Mouse (Mus musculus) hindbrain, embryonic 12.5 days (tissue): Measurements from ENCODE around the gene Gnas. TPM values are rescaled to one million over a fixed set of nuclear protein-coding genes. Genes with fewer than 3 reads are reported as not detected.

Experiments used
- ATAC-seq: fragments of 200-750 bp; cut with Nextera tagmentation; 2 replicates; pipeline ENCODE4 v1.8.0; 2017; ENCODE audit warnings: moderate TSS enrichment; ENCODE audit not compliant: low FRiP score
- H3K27ac ChIP-seq: fragments of 300-500 bp; sonication (generic); 2 replicates; pipeline ENCODE4 v1.5.1; 2016; ENCODE audit warnings: mild to moderate bottlenecking
- H3K27me3 ChIP-seq: fragments of 300-500 bp; sonication (generic); 2 replicates; pipeline ENCODE4 v1.6.1; 2016; ENCODE audit warnings: mild to moderate bottlenecking
- H3K36me3 ChIP-seq: fragments of 300-500 bp; sonication (generic); 2 replicates; pipeline ENCODE4 v1.6.1; 2016; ENCODE audit warnings: mild to moderate bottlenecking
- H3K4me1 ChIP-seq: fragments of 300-500 bp; sonication (generic); 2 replicates; pipeline ENCODE4 v1.6.1; 2016
- H3K4me2 ChIP-seq: fragments of 300-500 bp; sonication (generic); replicated peaks from 2 replicates; pipeline ENCODE4 v1.6.1; 2016; ENCODE audit warnings: mild to moderate bottlenecking
- H3K4me3 ChIP-seq: fragments of 300-500 bp; sonication (generic); 2 replicates; pipeline ENCODE4 v1.5.1; 2016; ENCODE audit warnings: mild to moderate bottlenecking
- H3K9ac ChIP-seq: fragments of 300-500 bp; sonication (generic); 2 replicates; pipeline ENCODE4 v1.6.1; 2016; ENCODE audit warnings: mild to moderate bottlenecking, moderate library complexity
- H3K9me3 ChIP-seq: fragments of 300-500 bp; sonication (generic); replicated peaks from 2 replicates; pipeline ENCODE4 v1.6.1; 2016; ENCODE audit warnings: mild to moderate bottlenecking
- WGBS: fragments of 180-500 bp; shearing (Covaris S2); methylation state at CpG from one replicate; pipeline ENCODE4 v1.1.7; 2016; 5-methylcytosine and 5-hydroxymethylcytosine counted together
- polyA plus RNA-seq: library from polyadenylated mRNA; unstranded; fragments of >200 nt; fragmentation: Nextera tagmentation; extraction: Ambion mirVana; gene quantifications from 2 replicates; pipeline ENCODE4 v1.2.1, GENCODE M21; 2016

Gnas gene
- 1,701 and 1,752 TPM in 2 replicates for polyA plus RNA-seq

DNA sequence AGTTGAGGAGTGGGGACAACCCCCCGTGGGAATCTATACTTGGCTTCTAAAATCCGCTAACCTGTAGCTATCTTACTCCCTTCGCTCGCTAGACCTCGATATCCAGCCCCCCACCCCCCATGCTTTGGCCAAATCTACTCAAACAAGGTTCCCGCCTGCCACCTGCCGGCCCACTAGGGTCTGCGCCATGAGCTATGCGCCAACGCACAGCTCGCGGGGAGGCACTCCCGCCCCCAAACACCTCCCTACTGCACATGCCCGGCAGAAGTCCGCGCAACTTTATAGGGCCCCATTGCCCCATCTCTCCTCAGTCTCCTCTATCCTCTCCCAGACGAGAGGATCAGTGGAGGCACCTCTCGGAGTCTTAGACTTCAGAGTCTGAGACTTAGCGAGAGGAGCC is at the start of gene Gnas:
TSS of gene Gnas (plus strand) at position 310 of the 400 bp plus-strand sequence.
- Histone ChIP-seq H3K9ac (no peak within 1 kb of the TSS), H3K4me2 (peak within 1 kb of the TSS; percentile 53), H3K4me3 (peak within 1 kb of the TSS; percentile 32), H3K4me1 (peaks cover 16% of the 10 kb centered on the region), H3K27me3 (peaks cover 55% of the 10 kb centered on the region), H3K36me3 (peaks cover 75% of the 10 kb centered on the region), H3K27ac (no peak within 1 kb of the TSS), H3K9me3 (peaks cover 27% of the 10 kb centered on the region)
- ATAC-seq = peak; percentile 41; the same call in 1 of the 2 replicates
- 39% methylated on average over 19 of the region's 19 CpGs for whole genome bisulfite sequencing

- H3K4me1 ChIP-seq = no peaks in the 10 kb centered on the region
- WGBS = 89% methylated on average over 5 of the region's 5 CpGs
- no peak overlapping the region for H3K4me2 ChIP-seq
- 0 out of 2 replicates have a peak, but pooled peaks cover 5% of the 10 kb centered on the region for H3K9me3 ChIP-seq
- no peak overlapping the region for H3K9ac ChIP-seq
- no peaks in the 10 kb centered on the region for H3K36me3 ChIP-seq
- no peak overlapping the region for H3K4me3 ChIP-seq
- ATAC-seq = no peak
- H3K27ac ChIP-seq = no peak overlapping the region
- no peaks in the 10 kb centered on the region for H3K27me3 ChIP-seq
Measured at GRCm38 (mm10) chr2:174242431-174242830, 41.7 kb upstream of the Gnas start.

- H3K4me1 ChIP-seq = peaks cover 7% of the 10 kb centered on the region
- no peak overlapping the region for H3K4me3 ChIP-seq
- ATAC-seq = no peak
- no peak overlapping the region for H3K27ac ChIP-seq
- no peak overlapping the region for H3K4me2 ChIP-seq
- H3K9ac ChIP-seq = no peak overlapping the region
- no peaks in the 10 kb centered on the region for H3K27me3 ChIP-seq
- H3K36me3 ChIP-seq = no peaks in the 10 kb centered on the region
- H3K9me3 ChIP-seq = no peaks in the 10 kb centered on the region
Measured at GRCm38 (mm10) chr2:174251963-174252362, 32.2 kb upstream of the Gnas start.

- ATAC-seq = no peak
- no peaks in the 10 kb centered on the region for H3K36me3 ChIP-seq
- no peak overlapping the region for H3K4me2 ChIP-seq
- peaks cover 28% of the 10 kb centered on the region for H3K4me1 ChIP-seq
- 23% methylated on average over 2 of the region's 2 CpGs for WGBS
- no peak overlapping the region for H3K4me3 ChIP-seq
- H3K27ac ChIP-seq = no peak overlapping the region
- no peaks in the 10 kb centered on the region for H3K9me3 ChIP-seq
- no peaks in the 10 kb centered on the region for H3K27me3 ChIP-seq
- H3K9ac ChIP-seq = no peak overlapping the region
Measured at GRCm38 (mm10) chr2:174257312-174257711, 26.8 kb upstream of the Gnas start.

DNA sequence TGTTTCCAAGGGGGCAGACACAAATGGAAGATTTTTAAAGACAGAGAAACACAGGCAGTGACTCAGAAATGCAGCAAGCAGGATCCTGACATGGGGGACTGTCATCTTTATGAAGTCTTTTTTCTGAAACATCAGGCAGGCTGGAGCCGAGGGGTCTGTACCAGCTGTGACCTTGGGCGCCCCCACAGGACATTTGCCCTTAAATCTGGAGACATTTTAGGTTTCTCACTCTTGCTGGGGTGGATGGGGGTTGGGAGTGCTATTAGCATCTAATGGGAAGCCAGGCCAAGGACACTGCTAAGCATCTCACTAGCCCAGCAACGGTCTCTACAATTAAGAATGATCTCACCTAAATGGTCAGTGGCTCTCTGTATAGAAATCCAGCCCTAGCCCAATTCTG is 24.1 kb upstream of the Gnas start:
- no peak overlapping the region for H3K4me2 ChIP-seq
- 17% methylated on average over 3 of the region's 3 CpGs for WGBS
- no peak for ATAC-seq
- no peak overlapping the region for H3K27ac ChIP-seq
- H3K27me3 ChIP-seq = no peaks in the 10 kb centered on the region
- no peak overlapping the region for H3K9ac ChIP-seq
- no peaks in the 10 kb centered on the region for H3K9me3 ChIP-seq
- H3K36me3 ChIP-seq = 0 out of 2 replicates have a peak, but pooled peaks cover under 1% of the 10 kb centered on the region
- H3K4me1 ChIP-seq = peaks cover 28% of the 10 kb centered on the region
- no peak overlapping the region for H3K4me3 ChIP-seq

DNA sequence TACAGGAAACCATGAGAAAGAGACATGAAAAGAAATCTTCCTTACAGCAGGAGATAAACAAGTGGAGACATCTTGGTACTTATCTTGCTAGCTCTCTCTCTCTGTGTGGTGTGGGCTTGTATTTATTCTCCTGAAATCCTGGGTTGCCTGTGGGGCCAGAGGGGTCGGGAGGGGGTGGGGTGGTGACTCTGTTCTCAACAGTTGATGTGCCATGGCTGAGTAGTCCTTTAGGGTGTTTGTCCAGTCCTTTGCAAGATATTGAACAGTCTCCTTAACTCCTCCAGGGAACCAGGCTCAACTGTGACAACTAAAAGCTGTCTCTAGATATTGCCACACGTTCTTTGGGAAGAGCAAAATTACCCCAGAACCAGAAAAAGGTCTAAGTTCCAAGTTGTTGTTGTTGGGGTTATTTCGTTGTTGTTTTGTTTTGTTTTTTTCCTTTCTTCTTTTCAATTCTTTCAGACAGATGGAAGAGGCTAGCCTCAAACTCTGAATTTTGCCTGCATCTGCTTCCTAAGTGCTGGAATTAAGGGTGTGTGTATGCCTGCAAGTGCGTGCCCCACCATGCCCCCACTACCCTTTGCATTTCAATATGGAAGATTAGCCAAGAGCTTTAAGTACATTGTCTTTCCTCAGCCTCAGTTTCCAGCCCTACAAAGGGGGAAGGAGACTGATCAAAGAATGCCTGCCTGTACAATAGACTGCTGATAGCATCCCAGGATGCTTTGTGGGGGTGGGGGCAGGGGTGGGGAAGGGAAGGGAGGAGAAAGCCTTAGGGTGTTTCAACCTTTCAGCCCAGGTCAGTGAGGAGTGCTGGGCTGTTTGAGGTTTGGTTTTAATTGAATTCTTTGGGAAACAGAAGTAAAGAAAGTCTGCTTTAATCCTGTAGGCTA is 23.0 kb upstream of the Gnas start:
- Histone ChIP-seq H3K4me1 (peaks cover 22% of the 10 kb centered on the region), H3K27ac (no peak overlapping the region), H3K4me2 (no peak overlapping the region), H3K4me3 (no peak overlapping the region), H3K27me3 (no peaks in the 10 kb centered on the region), H3K9me3 (no peaks in the 10 kb centered on the region), H3K9ac (no peak overlapping the region), H3K36me3 (peaks cover 8% of the 10 kb centered on the region; the same call in 1 of the 2 replicates)
- WGBS = 13% methylated on average over 4 of the region's 4 CpGs
- no peak for ATAC-seq

DNA sequence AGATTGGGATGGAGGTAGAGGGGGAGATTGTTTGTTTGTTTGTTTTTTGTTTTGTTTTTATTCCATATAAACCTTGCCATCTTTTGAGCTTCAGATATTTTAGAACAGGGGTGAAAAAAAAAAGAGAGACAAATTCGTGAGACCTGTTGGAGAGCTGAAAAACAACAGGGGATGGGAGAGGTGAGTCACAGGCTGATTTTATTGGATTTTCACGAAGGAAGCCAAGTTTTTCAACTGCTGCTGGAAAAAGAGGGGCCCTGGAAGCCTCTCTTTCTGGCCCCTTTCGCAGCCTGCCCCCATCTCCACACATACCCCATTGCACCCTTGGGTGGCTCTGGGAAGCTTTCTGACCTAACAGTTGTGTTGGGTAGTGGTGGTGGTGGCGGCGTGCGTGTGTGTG is 22.3 kb upstream of the Gnas start:
- Histone ChIP-seq H3K9ac (no peak overlapping the region), H3K4me3 (no peak overlapping the region), H3K4me1 (peaks cover 22% of the 10 kb centered on the region), H3K27me3 (no peaks in the 10 kb centered on the region), H3K27ac (no peak overlapping the region), H3K36me3 (peaks cover 14% of the 10 kb centered on the region), H3K4me2 (no peak overlapping the region), H3K9me3 (no peaks in the 10 kb centered on the region)
- WGBS = 50% methylated on average over 6 of the region's 6 CpGs
- ATAC-seq = no peak

GRCm38 (mm10) chr2:174263110-174263815 is 20.9 kb upstream of the Gnas start:
- Histone ChIP-seq H3K4me2 (no peak overlapping the region), H3K36me3 (peaks cover 27% of the 10 kb centered on the region), H3K27me3 (no peaks in the 10 kb centered on the region), H3K9ac (no peak overlapping the region), H3K27ac (no peak overlapping the region), H3K9me3 (no peaks in the 10 kb centered on the region), H3K4me3 (no peak overlapping the region), H3K4me1 (peaks cover 22% of the 10 kb centered on the region)
- WGBS = 85% methylated on average over 5 of the region's 5 CpGs
- no peak for ATAC-seq

DNA sequence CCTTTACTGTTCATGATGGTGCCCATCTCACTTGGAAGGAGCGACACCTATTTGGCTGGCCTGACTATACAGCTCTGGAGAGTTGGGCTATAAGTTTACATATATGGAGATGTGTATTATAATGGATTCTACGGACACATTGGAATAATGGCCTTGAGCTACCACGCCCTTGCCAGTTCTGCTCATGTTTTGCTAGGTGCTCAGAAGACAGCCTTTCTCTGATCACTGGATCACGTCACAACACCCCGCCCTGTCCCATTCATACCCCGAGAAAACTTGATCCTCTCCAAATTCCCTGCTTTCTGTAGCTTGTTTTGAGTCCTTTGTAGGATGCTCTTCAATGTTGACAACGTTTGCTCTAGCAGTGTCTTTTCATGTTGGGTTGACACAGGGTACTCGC is 19.9 kb upstream of the Gnas start:
- Histone ChIP-seq H3K4me3 (no peak overlapping the region), H3K36me3 (peaks cover 36% of the 10 kb centered on the region), H3K9ac (no peak overlapping the region), H3K4me2 (no peak overlapping the region), H3K9me3 (no peaks in the 10 kb centered on the region), H3K4me1 (peaks cover 15% of the 10 kb centered on the region), H3K27ac (no peak overlapping the region), H3K27me3 (no peaks in the 10 kb centered on the region)
- 82% methylated on average over 8 of the region's 8 CpGs for WGBS
- no peak for ATAC-seq

DNA sequence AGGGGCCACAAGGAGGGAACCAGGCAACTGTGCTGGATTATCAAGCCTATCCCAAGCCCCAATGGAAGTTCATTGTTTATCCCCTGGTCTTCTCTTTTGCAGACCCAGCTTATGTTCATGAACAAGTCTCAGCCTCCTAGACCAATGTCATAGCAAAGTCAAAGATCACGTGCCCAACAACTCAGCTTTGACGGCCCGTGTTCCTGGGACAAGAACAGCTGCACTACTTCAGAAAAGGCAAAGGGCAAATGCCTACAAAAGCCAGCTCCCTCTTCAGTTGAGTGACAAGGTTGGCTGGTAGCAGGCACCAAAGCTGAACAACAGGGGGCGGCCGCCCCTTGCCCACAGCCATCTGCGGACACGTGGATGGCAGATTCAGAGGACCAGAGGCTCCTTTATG is 13.7 kb upstream of the Gnas start:
- Histone ChIP-seq H3K9ac (no peak overlapping the region), H3K9me3 (no peaks in the 10 kb centered on the region), H3K4me3 (no peak overlapping the region), H3K4me2 (no peak overlapping the region), H3K27ac (no peak overlapping the region), H3K27me3 (no peaks in the 10 kb centered on the region), H3K4me1 (no peaks in the 10 kb centered on the region), H3K36me3 (peaks cover 34% of the 10 kb centered on the region)
- no peak for ATAC-seq
- 85% methylated on average over 7 of the region's 7 CpGs for WGBS

- Histone ChIP-seq H3K9me3 (no peaks in the 10 kb centered on the region), H3K27ac (no peak overlapping the region), H3K4me2 (no peak overlapping the region), H3K4me3 (no peak overlapping the region), H3K27me3 (no peaks in the 10 kb centered on the region), H3K4me1 (no peaks in the 10 kb centered on the region), H3K9ac (no peak overlapping the region), H3K36me3 (peaks cover 27% of the 10 kb centered on the region)
- no peak for ATAC-seq
- 86% methylated on average over 6 of the region's 6 CpGs for WGBS
Measured at GRCm38 (mm10) chr2:174271459-174271858, 12.7 kb upstream of the Gnas start.

- WGBS = 92% methylated on average over 5 of the region's 5 CpGs
- no peaks in the 10 kb centered on the region for H3K9me3 ChIP-seq
- ATAC-seq = no peak
Measured at GRCm38 (mm10) chr2:174273131-174273530, 11.0 kb upstream of the Gnas start.

More at GRCm38 (mm10) chr2:174273131-174273530, 11.0 kb upstream of the Gnas start:
- Histone ChIP-seq H3K4me1 (no peaks in the 10 kb centered on the region), H3K4me2 (no peak overlapping the region), H3K27me3 (no peaks in the 10 kb centered on the region), H3K4me3 (no peak overlapping the region), H3K27ac (no peak overlapping the region), H3K9ac (no peak overlapping the region), H3K36me3 (0 out of 2 replicates have a peak, but pooled peaks cover 11% of the 10 kb centered on the region)
